Mouse (Mus musculus): ENCODE measurements around the gene Cdc5l. TPM values are rescaled to one million over a fixed set of nuclear protein-coding genes. Genes with fewer than 3 reads are reported as not detected.
"Not testable (repeated sequence)": the region's sequence is repeated elsewhere in the genome, so short reads cannot be mapped to it uniquely, and the experiment has no call there.

The Cdc5l gene
- polyA plus RNA-seq, 1 experiment from 2014 or later, result 31.8 TPM

GRCm38 (mm10) chr17:45459062-45459461 lies 25.5 kb upstream of the Cdc5l start:
- TF ChIP-seq CTCF (IDR thresholded peaks at IDR 0.05; ENCODE audit: low read depth) (no peak), EP300 (optimal IDR thresholded peaks at IDR 0.05) (no peak)
- Histone ChIP-seq H3K9me3 (ENCODE audit: control insufficient read depth, low read length) (no peaks in the 10 kb centered on the region), H3K36me3 (ENCODE audit: control insufficient read depth, insufficient read depth, low read length) (no peaks in the 10 kb centered on the region), H3K9ac (ENCODE audit: low read length) (no peak overlapping the region), H3K27ac (replicated peaks) (no peak overlapping the region), H3K4me3 (ENCODE audit: low read depth, low read length) (no peak overlapping the region), H3K27me3 (ENCODE audit: control insufficient read depth, insufficient read depth, low read length) (no peaks in the 10 kb centered on the region), H3K4me2 (replicated peaks; ENCODE audit: low read depth) (no peak overlapping the region), H3K4me1 (replicated peaks; ENCODE audit: control insufficient read depth, insufficient read depth) (no peaks in the 10 kb centered on the region)
- DNase-seq (ENCODE audit: low spot score) (no peak), ATAC-seq (ENCODE audit: low FRiP score, low TSS enrichment) (no peak)
- 85% methylated on average over 6 of the region's 8 CpGs for WGBS

GRCm38 (mm10) chr17:45458516-45458915 lies 25.0 kb upstream of the Cdc5l start:
- WGBS, result 85% methylated on average over 4 of the region's 4 CpGs
- H3K27ac ChIP-seq (replicated peaks), result no peak overlapping the region
- DNase-seq (ENCODE audit: low spot score) (no peak), ATAC-seq (ENCODE audit: low FRiP score, low TSS enrichment) (no peak)
- H3K4me2 ChIP-seq (replicated peaks; ENCODE audit: low read depth), result no peak overlapping the region
- H3K4me1 ChIP-seq (replicated peaks; ENCODE audit: control insufficient read depth, insufficient read depth), result no peaks in the 10 kb centered on the region
- no peak overlapping the region for H3K9ac ChIP-seq (ENCODE audit: low read length)
- no peaks in the 10 kb centered on the region for H3K9me3 ChIP-seq (ENCODE audit: control insufficient read depth, low read length)
- TF ChIP-seq EP300 (optimal IDR thresholded peaks at IDR 0.05) (no peak), CTCF (IDR thresholded peaks at IDR 0.05; ENCODE audit: low read depth) (no peak)
- H3K27me3 ChIP-seq (ENCODE audit: control insufficient read depth, insufficient read depth, low read length), result no peaks in the 10 kb centered on the region
- H3K36me3 ChIP-seq (ENCODE audit: control insufficient read depth, insufficient read depth, low read length), result no peaks in the 10 kb centered on the region
- no peak overlapping the region for H3K4me3 ChIP-seq (ENCODE audit: low read depth, low read length)

GRCm38 (mm10) chr17:45457487-45457886 lies 23.9 kb upstream of the Cdc5l start:
- ATAC-seq (ENCODE audit: low FRiP score, low TSS enrichment), result no peak
- no peaks in the 10 kb centered on the region for H3K27me3 ChIP-seq (ENCODE audit: control insufficient read depth, insufficient read depth, low read length)
- no peaks in the 10 kb centered on the region for H3K9me3 ChIP-seq (ENCODE audit: control insufficient read depth, low read length)
- no peak overlapping the region for H3K9ac ChIP-seq (ENCODE audit: low read length)
- DNase-seq (ENCODE audit: low spot score), result no peak
- H3K4me2 ChIP-seq (replicated peaks; ENCODE audit: low read depth), result no peak overlapping the region
- no peaks in the 10 kb centered on the region for H3K4me1 ChIP-seq (replicated peaks; ENCODE audit: control insufficient read depth, insufficient read depth)
- no peak overlapping the region for H3K27ac ChIP-seq (replicated peaks)
- WGBS, result 86% methylated on average over 5 of the region's 5 CpGs
- no peak overlapping the region for H3K4me3 ChIP-seq (ENCODE audit: low read depth, low read length)
- no peaks in the 10 kb centered on the region for H3K36me3 ChIP-seq (ENCODE audit: control insufficient read depth, insufficient read depth, low read length)
- TF ChIP-seq EP300 (optimal IDR thresholded peaks at IDR 0.05), result no peak
- no peak for TF ChIP-seq CTCF (IDR thresholded peaks at IDR 0.05; ENCODE audit: low read depth)

GRCm38 (mm10) chr17:45456260-45457152 lies 23.0 kb upstream of the Cdc5l start:
- Histone ChIP-seq H3K4me3 (ENCODE audit: low read depth, low read length) (no peak overlapping the region), H3K27ac (replicated peaks) (no peak overlapping the region), H3K27me3 (ENCODE audit: control insufficient read depth, insufficient read depth, low read length) (no peaks in the 10 kb centered on the region), H3K36me3 (ENCODE audit: control insufficient read depth, insufficient read depth, low read length) (no peaks in the 10 kb centered on the region), H3K4me1 (replicated peaks; ENCODE audit: control insufficient read depth, insufficient read depth) (no peaks in the 10 kb centered on the region), H3K4me2 (replicated peaks; ENCODE audit: low read depth) (no peak overlapping the region), H3K9ac (ENCODE audit: low read length) (no peak overlapping the region), H3K9me3 (ENCODE audit: control insufficient read depth, low read length) (no peaks in the 10 kb centered on the region)
- TF ChIP-seq EP300 (optimal IDR thresholded peaks at IDR 0.05) (no peak), CTCF (IDR thresholded peaks at IDR 0.05; ENCODE audit: low read depth) (no peak)
- 64% methylated on average over 13 of the region's 13 CpGs for WGBS
- DNase-seq (ENCODE audit: low spot score) (no peak), ATAC-seq (ENCODE audit: low FRiP score, low TSS enrichment) (no peak)

GRCm38 (mm10) chr17:45455783-45456182 lies 22.2 kb upstream of the Cdc5l start:
- not testable (repeated sequence) for H3K36me3 ChIP-seq (ENCODE audit: control insufficient read depth, insufficient read depth, low read length); H3K9ac ChIP-seq (ENCODE audit: low read length); H3K27ac ChIP-seq (replicated peaks); H3K4me1 ChIP-seq (replicated peaks; ENCODE audit: control insufficient read depth, insufficient read depth); H3K27me3 ChIP-seq (ENCODE audit: control insufficient read depth, insufficient read depth, low read length); H3K4me2 ChIP-seq (replicated peaks; ENCODE audit: low read depth); H3K9me3 ChIP-seq (ENCODE audit: control insufficient read depth, low read length); ATAC-seq (ENCODE audit: low FRiP score, low TSS enrichment); DNase-seq (ENCODE audit: low spot score); H3K4me3 ChIP-seq (ENCODE audit: low read depth, low read length)
- WGBS, result 86% methylated on average over 8 of the region's 9 CpGs

- no peaks in the 10 kb centered on the region for H3K27me3 ChIP-seq (ENCODE audit: control insufficient read depth, insufficient read depth, low read length)
- no peak overlapping the region for H3K27ac ChIP-seq (replicated peaks)
- DNase-seq (ENCODE audit: low spot score) (no peak), ATAC-seq (ENCODE audit: low FRiP score, low TSS enrichment) (no peak)
- TF ChIP-seq CTCF (IDR thresholded peaks at IDR 0.05; ENCODE audit: low read depth) (no peak), EP300 (optimal IDR thresholded peaks at IDR 0.05) (no peak)
- 90% methylated on average over 2 of the region's 2 CpGs for WGBS
- H3K4me3 ChIP-seq (ENCODE audit: low read depth, low read length), result no peak overlapping the region
- no peak overlapping the region for H3K4me2 ChIP-seq (replicated peaks; ENCODE audit: low read depth)
- no peaks in the 10 kb centered on the region for H3K9me3 ChIP-seq (ENCODE audit: control insufficient read depth, low read length)
- H3K4me1 ChIP-seq (replicated peaks; ENCODE audit: control insufficient read depth, insufficient read depth), result no peaks in the 10 kb centered on the region
- no peaks in the 10 kb centered on the region for H3K36me3 ChIP-seq (ENCODE audit: control insufficient read depth, insufficient read depth, low read length)
- no peak overlapping the region for H3K9ac ChIP-seq (ENCODE audit: low read length)
Observed at GRCm38 (mm10) chr17:45454794-45455193, 21.3 kb upstream of the Cdc5l start.
